Mouse (Mus musculus): ENCODE measurements at regions not wholly inside any gene's neighbourhood (a gene's known extent, or its start where the extent isn't known, plus 50 kb on each side); places are given as distances from the start of the nearest gene placed in this dataset.

DNA sequence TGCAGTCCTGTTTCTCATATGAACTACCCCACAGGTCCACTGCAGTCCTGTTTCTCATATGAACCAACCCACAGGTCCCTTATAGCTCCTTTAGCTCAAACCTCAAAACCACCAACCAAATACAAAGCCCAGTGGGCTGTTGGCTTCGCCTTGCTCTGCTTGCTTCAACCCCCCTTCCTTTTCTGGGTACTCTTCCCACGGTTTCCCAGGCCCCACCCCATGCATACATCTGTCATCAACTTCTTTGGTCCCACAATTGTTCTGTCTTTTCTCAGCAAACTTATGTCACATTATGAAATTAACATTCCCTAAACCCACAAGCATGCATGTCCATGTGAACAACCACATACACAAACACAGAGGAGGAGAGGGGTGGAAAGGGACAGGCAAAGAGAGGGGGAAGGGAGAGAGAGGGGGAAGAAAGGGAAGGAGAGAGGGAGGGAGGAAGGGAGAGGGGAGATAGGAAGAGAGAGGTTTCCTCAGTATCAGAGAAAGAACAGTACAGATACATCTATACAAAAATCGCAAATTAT lies 599.9 kb downstream of the Ebf1 start:
- no peaks in the 10 kb centered on the region for H3K4me1 ChIP-seq (replicated peaks)
- H3K9ac ChIP-seq: no peak overlapping the region
- no peak overlapping the region for H3K27ac ChIP-seq
- H3K4me3 ChIP-seq (replicated peaks): no peak overlapping the region
- WGBS (ENCODE audit: insufficient replicate concordance): 33% methylated on average over 3 of the region's 3 CpGs
- DNase-seq (no peak), ATAC-seq (ENCODE audit: low read depth) (no peak)
- H3K27me3 ChIP-seq: no peaks in the 10 kb centered on the region
- no peaks in the 10 kb centered on the region for H3K9me3 ChIP-seq (replicated peaks)
- H3K4me2 ChIP-seq: no peak overlapping the region
- H3K36me3 ChIP-seq: no peaks in the 10 kb centered on the region

DNA sequence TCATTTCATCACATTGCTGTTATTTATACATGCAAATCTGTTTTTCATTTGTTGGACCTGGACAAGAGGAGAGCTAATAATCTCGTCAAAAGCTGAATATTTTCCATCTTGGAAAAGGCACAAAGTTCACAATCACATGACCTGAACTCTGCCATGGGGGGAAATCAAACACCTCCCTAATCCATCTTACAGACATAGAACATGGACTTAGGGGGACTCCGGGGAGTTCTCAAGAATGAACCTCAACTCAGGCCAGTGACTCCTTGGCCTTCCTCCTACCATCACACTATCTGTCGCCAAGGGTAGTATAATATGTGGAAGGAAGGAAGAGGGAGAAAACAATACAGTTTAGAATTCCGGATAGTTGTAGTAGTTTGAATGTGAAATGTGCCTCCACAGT lies 602.1 kb downstream of the Ebf1 start:
- no peak overlapping the region for H3K4me2 ChIP-seq
- DNase-seq: no peak
- no peaks in the 10 kb centered on the region for H3K36me3 ChIP-seq
- no peak overlapping the region for H3K9ac ChIP-seq
- no peak overlapping the region for H3K4me3 ChIP-seq (replicated peaks)
- 54% methylated on average over 4 of the region's 4 CpGs for WGBS (ENCODE audit: insufficient replicate concordance)
- no peaks in the 10 kb centered on the region for H3K4me1 ChIP-seq (replicated peaks)
- no peak for ATAC-seq (ENCODE audit: low read depth)
- no peak overlapping the region for H3K27ac ChIP-seq
- H3K9me3 ChIP-seq (replicated peaks): no peaks in the 10 kb centered on the region
- no peaks in the 10 kb centered on the region for H3K27me3 ChIP-seq

DNA sequence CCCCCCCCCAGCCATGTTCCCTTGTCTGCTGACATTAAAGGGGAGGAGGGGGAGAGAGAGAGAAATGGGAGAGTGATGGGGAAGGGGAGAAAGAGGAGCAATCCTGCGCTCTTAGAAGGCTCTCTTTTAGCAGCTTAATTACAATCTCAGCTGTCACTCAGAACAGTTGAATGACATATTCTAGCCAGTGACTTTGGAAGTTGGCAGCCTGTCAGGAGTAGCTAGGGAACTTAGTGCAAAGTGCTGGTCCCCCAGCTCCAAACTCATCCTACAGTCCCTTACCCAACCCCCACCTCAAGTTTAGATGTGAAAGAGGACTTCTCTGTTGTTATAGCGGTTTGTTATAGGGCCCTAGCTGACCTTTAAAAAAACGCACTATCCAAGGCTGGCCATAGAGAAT lies 604.9 kb downstream of the Ebf1 start:
- H3K9ac ChIP-seq: no peak overlapping the region
- no peak overlapping the region for H3K4me2 ChIP-seq
- H3K27ac ChIP-seq: no peak overlapping the region
- H3K36me3 ChIP-seq: no peaks in the 10 kb centered on the region
- H3K4me3 ChIP-seq (replicated peaks): no peak overlapping the region
- 72% methylated on average over 3 of the region's 3 CpGs for WGBS (ENCODE audit: insufficient replicate concordance)
- ATAC-seq (ENCODE audit: low read depth): no peak
- no peaks in the 10 kb centered on the region for H3K27me3 ChIP-seq
- H3K4me1 ChIP-seq (replicated peaks): no peaks in the 10 kb centered on the region
- H3K9me3 ChIP-seq (replicated peaks): no peaks in the 10 kb centered on the region
- no peak for DNase-seq

DNA sequence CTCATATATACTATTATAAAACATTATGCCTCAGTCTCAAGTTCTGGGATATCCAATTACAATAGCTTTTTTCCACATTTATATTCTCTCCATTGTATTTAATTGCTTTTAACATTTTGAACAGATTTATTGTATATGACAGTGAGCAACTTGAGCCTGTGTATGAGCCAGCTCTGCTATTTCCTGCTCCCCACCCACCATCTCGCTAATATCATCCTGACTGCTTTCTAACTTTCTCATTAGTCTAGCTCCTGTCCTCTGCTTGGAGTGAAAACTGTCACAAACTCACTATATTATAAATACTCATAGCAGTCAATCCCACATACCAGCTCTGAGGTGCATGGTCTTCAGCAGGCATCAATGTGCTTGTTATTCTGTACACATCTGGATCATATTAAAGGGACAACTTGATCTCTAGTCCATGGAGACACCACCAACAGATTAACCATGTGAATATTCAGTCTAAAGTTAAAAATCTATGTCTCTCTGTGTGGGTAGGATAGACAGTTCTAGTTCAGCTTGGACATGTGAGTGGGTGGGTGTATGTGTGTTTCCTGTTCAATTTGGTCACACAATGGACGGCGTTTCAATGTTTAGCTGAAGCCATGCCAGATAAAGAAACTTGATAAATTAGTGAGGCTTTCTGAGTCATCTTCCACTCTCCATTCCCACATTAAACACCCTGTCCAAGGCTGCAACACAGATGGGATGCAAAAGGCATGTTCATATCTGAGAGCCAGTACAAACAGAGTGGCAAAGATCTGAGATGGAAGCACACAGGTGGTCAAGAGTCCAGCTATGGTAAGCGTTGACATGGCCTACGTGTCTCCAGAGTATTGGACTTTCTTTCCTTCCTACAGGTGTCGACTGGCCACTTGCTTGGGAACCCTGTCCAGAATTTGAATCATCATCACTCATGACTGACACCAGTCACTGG lies 616.1 kb upstream of the Clint1 start:
- H3K27me3 ChIP-seq: no peaks in the 10 kb centered on the region
- no peak for ATAC-seq (ENCODE audit: low read depth)
- no peak overlapping the region for H3K9ac ChIP-seq
- 56% methylated on average over 6 of the region's 6 CpGs for WGBS (ENCODE audit: insufficient replicate concordance)
- H3K4me3 ChIP-seq (replicated peaks): no peak overlapping the region
- no peak overlapping the region for H3K27ac ChIP-seq
- H3K36me3 ChIP-seq: no peaks in the 10 kb centered on the region
- DNase-seq: no peak
- H3K4me1 ChIP-seq (replicated peaks): no peaks in the 10 kb centered on the region
- no peaks in the 10 kb centered on the region for H3K9me3 ChIP-seq (replicated peaks)
- H3K4me2 ChIP-seq: no peak overlapping the region

DNA sequence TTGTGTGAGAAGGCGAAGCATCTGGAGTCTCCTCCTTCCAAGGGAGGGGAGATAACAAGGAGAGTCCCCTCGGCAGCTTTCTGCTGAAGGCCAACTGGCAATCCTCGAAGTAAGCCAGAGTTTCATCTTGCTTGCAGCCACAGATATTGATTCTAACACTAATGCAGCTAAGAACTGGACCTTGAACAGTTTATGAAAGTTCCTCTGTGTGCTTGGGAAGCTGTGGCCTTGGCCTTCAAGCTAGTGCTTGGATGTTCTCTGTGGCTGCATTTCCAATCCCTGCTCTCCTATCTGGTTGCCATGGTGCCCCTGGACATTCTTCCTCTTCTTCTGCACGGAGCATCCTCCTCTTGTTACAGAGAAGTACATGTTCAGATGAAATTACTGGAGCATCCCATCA lies 614.8 kb upstream of the Clint1 start:
- WGBS (ENCODE audit: insufficient replicate concordance): 38% methylated on average over 4 of the region's 4 CpGs

DNA sequence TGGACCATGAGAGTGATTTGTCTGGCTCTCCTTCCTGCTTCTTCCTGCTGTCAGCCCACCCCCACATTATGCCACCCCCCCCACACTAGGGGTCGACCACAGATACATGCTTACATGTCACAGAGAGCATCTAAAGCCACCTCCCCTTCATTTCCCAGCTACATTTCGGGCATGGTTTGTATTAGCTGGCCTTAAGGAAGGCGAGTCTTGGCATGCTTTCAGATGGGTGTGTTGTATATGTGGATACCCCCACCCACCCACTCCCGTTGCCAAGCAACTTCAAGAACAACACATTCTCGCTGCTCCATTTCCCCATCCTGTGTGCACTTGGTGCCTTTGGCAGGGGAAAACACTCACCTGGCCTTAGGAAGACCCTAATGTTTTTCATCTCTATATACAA lies 612.8 kb upstream of the Clint1 start:
- Histone ChIP-seq H3K9ac (no peak overlapping the region), H3K27ac (no peak overlapping the region), H3K4me2 (no peak overlapping the region), H3K36me3 (no peaks in the 10 kb centered on the region), H3K9me3 (replicated peaks) (no peaks in the 10 kb centered on the region), H3K27me3 (no peaks in the 10 kb centered on the region), H3K4me3 (replicated peaks) (no peak overlapping the region), H3K4me1 (replicated peaks) (no peaks in the 10 kb centered on the region)
- DNase-seq (no peak), ATAC-seq (ENCODE audit: low read depth) (no peak)
- WGBS (ENCODE audit: insufficient replicate concordance): 54% methylated on average over 5 of the region's 5 CpGs

More for the DNA sequence above, 614.8 kb upstream of the Clint1 start:
- ATAC-seq (ENCODE audit: low read depth) (no peak), DNase-seq (no peak)
- H3K4me1 ChIP-seq (replicated peaks): no peaks in the 10 kb centered on the region
- H3K9me3 ChIP-seq (replicated peaks): no peaks in the 10 kb centered on the region
- no peaks in the 10 kb centered on the region for H3K27me3 ChIP-seq
- H3K4me2 ChIP-seq: no peak overlapping the region
- H3K27ac ChIP-seq: no peak overlapping the region
- no peaks in the 10 kb centered on the region for H3K36me3 ChIP-seq
- no peak overlapping the region for H3K4me3 ChIP-seq (replicated peaks)
- H3K9ac ChIP-seq: no peak overlapping the region

DNA sequence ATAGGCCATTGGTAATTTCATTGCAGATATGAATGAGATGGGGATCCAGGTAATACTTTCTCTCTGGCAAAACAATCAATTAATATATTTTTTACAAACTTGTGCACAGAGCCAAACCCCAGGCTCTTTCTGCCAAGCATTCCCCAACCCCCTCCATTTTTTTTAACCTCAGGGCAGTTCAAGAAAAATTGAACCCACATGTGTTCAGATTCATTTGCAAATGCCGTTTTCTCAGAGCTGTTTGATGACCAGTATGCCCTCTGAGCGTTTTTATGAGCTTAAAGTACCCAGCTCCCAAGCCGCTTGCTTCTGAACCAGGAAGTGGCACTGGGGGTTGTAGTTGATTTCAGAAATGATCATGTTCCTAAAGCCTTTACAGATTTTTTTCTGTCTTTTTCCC lies 611.4 kb upstream of the Clint1 start:
- H3K9me3 ChIP-seq (replicated peaks): no peaks in the 10 kb centered on the region
- H3K4me3 ChIP-seq (replicated peaks): no peak overlapping the region
- no peaks in the 10 kb centered on the region for H3K27me3 ChIP-seq
- no peak overlapping the region for H3K4me2 ChIP-seq
- WGBS (ENCODE audit: insufficient replicate concordance): 62% methylated on average over 3 of the region's 3 CpGs
- H3K9ac ChIP-seq: no peak overlapping the region
- H3K27ac ChIP-seq: no peak overlapping the region
- no peaks in the 10 kb centered on the region for H3K4me1 ChIP-seq (replicated peaks)
- DNase-seq: no peak
- H3K36me3 ChIP-seq: no peaks in the 10 kb centered on the region
- no peak for ATAC-seq (ENCODE audit: low read depth)

DNA sequence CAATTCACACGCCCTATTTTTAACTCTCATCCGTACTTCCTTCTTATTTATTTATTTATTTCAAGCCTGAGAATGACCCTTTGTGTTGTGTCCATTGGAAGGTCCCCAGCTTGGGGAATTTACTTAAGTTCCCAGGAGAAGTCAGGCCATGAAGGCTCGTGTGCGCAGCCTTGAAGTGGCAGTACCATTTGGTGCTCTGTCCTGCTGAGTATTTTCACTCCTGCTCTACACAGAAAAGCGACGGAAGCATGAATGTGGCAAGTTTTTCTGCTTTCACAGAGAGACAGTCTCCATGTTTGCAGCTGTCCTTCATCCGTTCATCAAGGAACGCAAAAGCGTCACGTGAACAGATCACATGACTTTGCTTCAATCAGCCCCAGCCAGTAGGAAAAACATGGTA lies 610.2 kb upstream of the Clint1 start:
- Histone ChIP-seq H3K36me3 (no peaks in the 10 kb centered on the region), H3K27ac (no peak overlapping the region), H3K4me3 (replicated peaks) (no peak overlapping the region), H3K4me2 (no peak overlapping the region), H3K9me3 (replicated peaks) (no peaks in the 10 kb centered on the region), H3K27me3 (no peaks in the 10 kb centered on the region), H3K4me1 (replicated peaks) (no peaks in the 10 kb centered on the region), H3K9ac (no peak overlapping the region)
- DNase-seq: no peak
- WGBS (ENCODE audit: insufficient replicate concordance): 67% methylated on average over 10 of the region's 10 CpGs
- no peak for ATAC-seq (ENCODE audit: low read depth)

DNA sequence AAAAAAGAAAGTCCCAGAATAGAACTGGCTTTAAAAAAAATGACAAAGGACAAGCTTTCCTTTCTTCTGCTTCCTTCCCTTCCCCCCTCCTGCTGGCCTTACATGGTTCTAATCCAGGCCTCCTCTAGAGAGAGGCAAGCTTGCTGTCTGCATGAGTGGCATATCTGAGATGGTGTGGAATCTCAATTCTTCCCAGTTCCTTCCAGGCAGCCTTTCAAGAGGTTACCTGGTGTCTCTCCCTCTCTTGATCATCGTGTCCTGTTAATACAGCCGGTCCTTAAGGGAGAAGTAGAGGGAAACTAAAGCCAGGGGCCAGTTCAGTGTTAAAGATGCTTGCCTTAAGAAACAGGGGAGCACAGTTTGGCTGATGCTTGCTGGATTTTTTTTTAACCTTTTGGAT lies 607.1 kb upstream of the Clint1 start:
- Histone ChIP-seq H3K4me2 (no peak overlapping the region), H3K4me1 (replicated peaks) (no peaks in the 10 kb centered on the region), H3K36me3 (no peaks in the 10 kb centered on the region), H3K9me3 (replicated peaks) (no peaks in the 10 kb centered on the region), H3K4me3 (replicated peaks) (no peak overlapping the region), H3K27ac (no peak overlapping the region), H3K27me3 (no peaks in the 10 kb centered on the region), H3K9ac (no peak overlapping the region)
- no peak for ATAC-seq (ENCODE audit: low read depth)
- DNase-seq: no peak
- WGBS (ENCODE audit: insufficient replicate concordance): 65% methylated on average over 2 of the region's 2 CpGs

DNA sequence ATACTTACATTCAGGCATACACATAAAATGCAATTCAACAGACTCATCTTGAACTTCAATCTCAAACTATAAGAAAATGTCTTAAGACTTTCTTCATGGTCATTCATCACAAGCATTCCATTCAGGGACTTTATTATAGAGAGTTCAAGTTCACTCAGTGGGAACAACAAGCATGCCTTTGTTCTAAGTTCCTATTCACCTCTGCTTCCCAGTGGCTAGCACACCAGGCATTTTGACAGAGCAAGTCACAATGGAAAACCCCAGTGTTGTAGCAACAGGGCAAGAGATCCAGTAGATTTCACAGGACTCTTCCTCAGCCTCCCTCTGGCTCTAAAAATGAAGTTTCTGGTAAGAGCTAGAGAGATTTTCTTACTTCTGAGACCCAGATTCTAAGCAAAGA lies 595.8 kb upstream of the Clint1 start:
- Histone ChIP-seq H3K9me3 (replicated peaks) (peaks cover 4% of the 10 kb centered on the region), H3K4me3 (replicated peaks) (no peak overlapping the region), H3K9ac (no peak overlapping the region), H3K4me2 (no peak overlapping the region), H3K4me1 (replicated peaks) (no peaks in the 10 kb centered on the region), H3K27me3 (no peaks in the 10 kb centered on the region), H3K36me3 (no peaks in the 10 kb centered on the region), H3K27ac (no peak overlapping the region)
- no peak for DNase-seq
- no peak for ATAC-seq (ENCODE audit: low read depth)

DNA sequence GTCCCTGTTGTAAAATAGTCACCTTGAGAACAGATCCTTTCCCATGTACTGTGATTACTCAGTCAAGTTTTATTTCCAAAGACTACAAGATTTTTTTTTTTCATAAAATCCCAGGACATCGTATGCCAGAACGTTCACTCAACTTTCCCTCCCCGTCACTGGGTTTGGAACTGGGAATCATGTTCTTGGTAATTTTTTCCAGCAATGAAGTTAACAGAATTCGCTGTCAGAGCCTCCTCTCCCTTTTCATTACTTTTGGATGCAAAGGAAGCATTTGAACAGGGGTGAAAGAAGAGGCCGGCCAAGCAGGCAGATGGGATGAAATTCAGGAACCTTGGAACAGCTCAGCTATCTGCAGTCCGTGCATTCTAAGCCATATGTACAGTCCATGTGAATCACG lies 589.7 kb upstream of the Clint1 start:
- Histone ChIP-seq H3K4me1 (replicated peaks) (no peaks in the 10 kb centered on the region), H3K4me3 (replicated peaks) (no peak overlapping the region), H3K36me3 (no peaks in the 10 kb centered on the region), H3K27ac (no peak overlapping the region), H3K9ac (no peak overlapping the region), H3K27me3 (no peaks in the 10 kb centered on the region), H3K4me2 (no peak overlapping the region), H3K9me3 (replicated peaks) (no peaks in the 10 kb centered on the region)
- WGBS (ENCODE audit: insufficient replicate concordance): 65% methylated on average over 7 of the region's 7 CpGs
- DNase-seq (no peak), ATAC-seq (ENCODE audit: low read depth) (no peak)

DNA sequence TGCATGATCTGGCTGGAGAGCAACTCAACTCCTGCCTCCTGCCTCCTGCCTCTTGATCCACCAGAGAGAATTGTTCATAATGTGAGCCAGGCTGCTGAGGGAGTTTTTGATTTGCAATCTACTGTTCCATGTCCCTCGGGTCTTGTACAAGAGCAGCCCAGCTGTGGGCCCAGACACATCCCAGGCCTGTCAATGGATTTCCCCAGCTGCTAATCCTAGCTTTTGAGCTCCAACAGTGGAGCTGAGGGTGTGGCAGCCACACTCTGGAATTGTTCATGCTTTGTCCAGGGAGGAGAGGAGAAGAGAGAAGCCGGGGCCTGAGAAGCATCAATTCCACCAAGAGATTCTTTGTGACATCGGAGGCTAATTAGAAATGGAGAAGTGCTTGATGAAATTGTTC lies 587.9 kb upstream of the Clint1 start:
- DNase-seq: no peak
- Histone ChIP-seq H3K4me1 (replicated peaks) (no peaks in the 10 kb centered on the region), H3K27me3 (no peaks in the 10 kb centered on the region), H3K4me2 (no peak overlapping the region), H3K9ac (no peak overlapping the region), H3K4me3 (replicated peaks) (no peak overlapping the region), H3K36me3 (no peaks in the 10 kb centered on the region), H3K9me3 (replicated peaks) (no peaks in the 10 kb centered on the region; the same call in 1 of the 2 replicates), H3K27ac (no peak overlapping the region)
- ATAC-seq (ENCODE audit: low read depth): no peak
- WGBS (ENCODE audit: insufficient replicate concordance): 56% methylated on average over 3 of the region's 3 CpGs

Data from liver, embryonic 13.5 days (tissue).